ENCODE assay signal across 33 mouse cellular contexts in the genomic region with DNA sequence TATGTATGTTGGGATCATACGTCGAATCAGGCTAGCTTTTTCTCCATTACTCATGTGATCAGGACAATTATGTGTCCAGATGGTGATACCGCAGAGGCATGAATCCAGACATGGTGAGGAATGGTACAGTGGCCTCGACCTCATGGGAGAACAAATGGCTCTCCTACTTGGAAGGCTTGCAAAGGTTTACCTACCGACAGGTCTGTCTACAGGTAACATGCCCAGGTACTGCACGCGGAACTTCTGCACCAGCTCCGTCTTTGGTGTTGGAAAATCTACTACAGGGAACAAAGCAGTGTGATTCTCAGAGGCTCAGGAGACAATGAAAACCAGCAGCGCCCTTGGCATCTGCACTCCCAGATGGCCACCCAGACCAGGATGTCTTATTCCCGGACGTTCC. TPM values are rescaled to one million over a fixed set of nuclear protein-coding genes. Genes with fewer than 3 reads are reported as not detected.
"Had no signal": no experiment of that assay in that cellular context is flagged by ENCODE, and none has a peak within 500 bp of the region (broad histone marks: within the 10 kb centered on the region; RNA-seq: fewer than 3 reads in every experiment).

No protein-coding gene starts in this region.

- H3K4me3 ChIP-seq: heart, embryonic 12.5 days; heart, embryonic 13.5 days; heart, embryonic 15.5 days; hindbrain, embryonic 12.5 days; hindbrain, embryonic 15.5 days; intestine, embryonic 15.5 days; kidney, embryonic 15.5 days; left cerebral cortex, adult 2 months had no signal

- H3K9me3 ChIP-seq: heart, embryonic 12.5 days; heart, embryonic 13.5 days; heart, embryonic 15.5 days; hindbrain, embryonic 12.5 days; hindbrain, embryonic 15.5 days; intestine, embryonic 15.5 days; kidney, embryonic 15.5 days had no signal

- H3K9ac ChIP-seq: heart, embryonic 12.5 days; heart, embryonic 13.5 days; heart, embryonic 15.5 days; hindbrain, embryonic 12.5 days; hindbrain, embryonic 14.5 days; hindbrain, embryonic 15.5 days; intestine, embryonic 15.5 days; kidney, embryonic 15.5 days had no signal

- H3K36me3 ChIP-seq: intestine, embryonic 15.5 days had no signal

- DNase-seq: heart, postnatal 10 days; heart, postnatal 36 days; heart, postnatal 4 days; kidney, adult 11 months; kidney, adult 18-20 months; kidney, adult 2 months; kidney, adult 8-10 months; kidney, adult 9 months; kidney, postnatal 10 days; kidney, postnatal 14 days; kidney, postnatal 25 days; kidney, postnatal 36 days; kidney, postnatal 4 days; layer of hippocampus, adult 9-11 months; layer of hippocampus, postnatal 36 days had no signal

- H3K4me2 ChIP-seq: heart, embryonic 11.5 days; heart, embryonic 12.5 days; heart, embryonic 13.5 days; heart, embryonic 15.5 days; hindbrain, embryonic 12.5 days; hindbrain, embryonic 14.5 days; hindbrain, embryonic 15.5 days; intestine, embryonic 15.5 days; kidney, embryonic 15.5 days had no signal

- H3K4me1 ChIP-seq: heart, embryonic 12.5 days; heart, embryonic 13.5 days; heart, embryonic 15.5 days; hindbrain, embryonic 15.5 days; intestine, embryonic 15.5 days; kidney, embryonic 15.5 days had no signal

- H3K27me3 ChIP-seq: heart, embryonic 12.5 days; heart, embryonic 13.5 days; heart, embryonic 15.5 days; hindbrain, embryonic 12.5 days; hindbrain, embryonic 15.5 days; intestine, embryonic 15.5 days; kidney, embryonic 15.5 days had no signal

- ATAC-seq: hindbrain, embryonic 16.5 days; hindbrain, postnatal 0 days; inflammation-experienced regulatory T-cells, adult 6 months; intestine, embryonic 15.5 days; intestine, embryonic 16.5 days; intestine, postnatal 0 days had no signal

- H3K27ac ChIP-seq: heart, embryonic 13.5 days; heart, embryonic 15.5 days; hindbrain, embryonic 12.5 days; hindbrain, embryonic 14.5 days; hindbrain, embryonic 15.5 days; hindbrain, postnatal 0 days; intestine, embryonic 15.5 days; kidney, embryonic 15.5 days; kidney, postnatal 0 days; left cerebral cortex, adult 2 months had no signal

RNA-seq across cellular contexts. Expression of a gene that starts 51.1 kb away (rescaled TPM):
- total RNA-seq: heart, postnatal 25 days had no signal
- polyA plus RNA-seq: large intestine, adult 2 months had no signal
